Mouse (Mus musculus) forebrain, embryonic 13.5 days (tissue): ENCODE measurements around the gene Padi3. TPM values are rescaled to one million over a fixed set of nuclear protein-coding genes. Genes with fewer than 3 reads are reported as not detected.

ENCODE experiments used
- ATAC-seq: fragments of 200-750 bp; cut with Nextera tagmentation; 2 replicates; pipeline ENCODE4 v1.8.0; 2017
- H3K27ac ChIP-seq: fragments of 300-500 bp; sonication (generic); 2 replicates; pipeline ENCODE4 v1.5.1; 2015; ENCODE audit warnings: inconsistent platforms, mild to moderate bottlenecking, moderate library complexity
- H3K27me3 ChIP-seq: fragments of 300-500 bp; sonication (generic); 2 replicates; pipeline ENCODE4 v1.6.1; 2015; ENCODE audit warnings: mild to moderate bottlenecking, inconsistent platforms
- H3K36me3 ChIP-seq: fragments of 300-500 bp; sonication (generic); 2 replicates; pipeline ENCODE4 v1.6.1; 2015; ENCODE audit warnings: mild to moderate bottlenecking, inconsistent platforms; ENCODE audit not compliant: poor library complexity, severe bottlenecking
- H3K4me1 ChIP-seq: fragments of 300-500 bp; sonication (generic); 2 replicates; pipeline ENCODE4 v1.6.1; 2015; ENCODE audit warnings: inconsistent platforms
- H3K4me2 ChIP-seq: fragments of 300-500 bp; sonication (generic); 2 replicates; pipeline ENCODE4 v1.6.1; 2015; ENCODE audit warnings: inconsistent platforms, mild to moderate bottlenecking, moderate library complexity
- H3K4me3 ChIP-seq: fragments of 300-500 bp; sonication (generic); 2 replicates; pipeline ENCODE4 v1.5.1; 2015; ENCODE audit warnings: mild to moderate bottlenecking, inconsistent platforms
- H3K9ac ChIP-seq: fragments of 300-500 bp; sonication (generic); 2 replicates; pipeline ENCODE4 v1.6.1; 2015; ENCODE audit warnings: mild to moderate bottlenecking, inconsistent platforms
- H3K9me3 ChIP-seq: fragments of 300-500 bp; sonication (generic); replicated peaks from 2 replicates; pipeline ENCODE4 v1.6.1; 2016; ENCODE audit warnings: inconsistent platforms
- WGBS: fragments of 180-500 bp; shearing (Covaris S2); methylation state at CpG from one replicate; pipeline ENCODE4 v1.1.7; 2015; 5-methylcytosine and 5-hydroxymethylcytosine counted together
- polyA plus RNA-seq: library from polyadenylated mRNA; unstranded; fragments of >200 nt; fragmentation: Nextera tagmentation; extraction: Ambion mirVana; gene quantifications from 2 replicates; pipeline ENCODE4 v1.2.1, GENCODE M21; 2015

The Padi3 gene
- polyA plus RNA-seq, 1 experiment from 2014 or later: not detected

GRCm38 (mm10) chr4:140743086-140743485, 67.4 kb downstream of the Padi3 start:
- 0 out of 2 replicates have a peak, but pooled peaks cover 8% of the 10 kb centered on the region for H3K4me1 ChIP-seq
- no peak overlapping the region for H3K9ac ChIP-seq
- no peak for ATAC-seq
- no peak overlapping the region for H3K4me2 ChIP-seq
- no peaks in the 10 kb centered on the region for H3K36me3 ChIP-seq
- H3K4me3 ChIP-seq: no peak overlapping the region
- no peaks in the 10 kb centered on the region for H3K9me3 ChIP-seq
- H3K27me3 ChIP-seq: no peaks in the 10 kb centered on the region
- H3K27ac ChIP-seq: no peak overlapping the region
- 44% methylated on average over 4 of the region's 4 CpGs for WGBS

- Histone ChIP-seq H3K36me3 (no peaks in the 10 kb centered on the region), H3K9ac (no peak within 1 kb of the TSS), H3K4me1 (0 out of 2 replicates have a peak, but pooled peaks cover 8% of the 10 kb centered on the region), H3K9me3 (no peaks in the 10 kb centered on the region), H3K27me3 (no peaks in the 10 kb centered on the region), H3K27ac (no peak within 1 kb of the TSS; the same call in 1 of the 2 replicates), H3K4me3 (no peak within 1 kb of the TSS), H3K4me2 (no peak within 1 kb of the TSS)
- no peak for ATAC-seq
- 83% methylated on average over 2 of the region's 2 CpGs for WGBS
Measured at GRCm38 (mm10) chr4:140742543-140742942, 67.9 kb downstream of the Padi3 start, which contains the start of gene Padi6. TSS of gene Padi6 (minus strand) at chr4:140742643.

GRCm38 (mm10) chr4:140741401-140741800, 69.0 kb downstream of the Padi3 start:
- Histone ChIP-seq H3K4me3 (no peak overlapping the region), H3K9me3 (no peaks in the 10 kb centered on the region), H3K36me3 (no peaks in the 10 kb centered on the region), H3K27ac (no peak overlapping the region), H3K4me1 (0 out of 2 replicates have a peak, but pooled peaks cover 8% of the 10 kb centered on the region), H3K27me3 (no peaks in the 10 kb centered on the region), H3K9ac (no peak overlapping the region), H3K4me2 (no peak overlapping the region)
- no peak for ATAC-seq
- 86% methylated on average over 6 of the region's 6 CpGs for WGBS

- 92% methylated on average over 11 of the region's 11 CpGs for WGBS
- H3K27me3 ChIP-seq: no peaks in the 10 kb centered on the region
- 0 out of 2 replicates have a peak, but pooled peaks cover 8% of the 10 kb centered on the region for H3K4me1 ChIP-seq
- H3K9ac ChIP-seq: no peak overlapping the region
- H3K36me3 ChIP-seq: no peaks in the 10 kb centered on the region
- no peak overlapping the region for H3K4me3 ChIP-seq
- no peaks in the 10 kb centered on the region for H3K9me3 ChIP-seq
- ATAC-seq: no peak
- no peak overlapping the region for H3K27ac ChIP-seq
- no peak overlapping the region for H3K4me2 ChIP-seq
Measured at GRCm38 (mm10) chr4:140740655-140741054, 69.8 kb downstream of the Padi3 start.

Other genes with a start within 250 kb of the Padi3 start
- gene Arhgef10l, start 144.6 kb downstream of the Padi3 start, polyA plus RNA-seq: 20.2 and 22.0 TPM in 2 replicates
- 34.0 and 35.5 TPM in 2 replicates for gene Rcc2, start 110.1 kb downstream of the Padi3 start, polyA plus RNA-seq
- gene Padi6, start 68.0 kb downstream of the Padi3 start, polyA plus RNA-seq: not detected in 2 replicates
- 0.26 and 0.30 TPM in 2 replicates for gene Padi4, start 36.4 kb downstream of the Padi3 start, polyA plus RNA-seq
- 0.09 TPM in 1 of 2 replicates, not detected in the other for gene Padi1, start 35.1 kb upstream of the Padi3 start, polyA plus RNA-seq
- gene Padi2, start 95.7 kb upstream of the Padi3 start, polyA plus RNA-seq: 0.06 and 0.12 TPM in 2 replicates
- 478 and 480 TPM in 2 replicates for gene Sdhb, start 150.6 kb upstream of the Padi3 start, polyA plus RNA-seq
- 76.9 and 85.9 TPM in 2 replicates for gene Atp13a2, start 176.2 kb upstream of the Padi3 start, polyA plus RNA-seq
- 253 and 270 TPM in 2 replicates for gene Mfap2, start 199.8 kb upstream of the Padi3 start, polyA plus RNA-seq
- gene Crocc, start 249.9 kb upstream of the Padi3 start, polyA plus RNA-seq: 7.4 and 7.7 TPM in 2 replicates